Mouse (Mus musculus) lung, adult 2 months (tissue): ENCODE data around the gene Traf1. TPM values are rescaled to one million over a fixed set of nuclear protein-coding genes. Genes with fewer than 3 reads are reported as not detected.
A peak's percentile ranks its signal among the peaks of the same experiment; 100 is the strongest.

ENCODE experiments used
- DNase-seq: peaks from one replicate; pipeline ENCODE4 v3.0.0; 2022
- H3K4me1 ChIP-seq: fragments of 200-500 bp; 2 replicates; pipeline ENCODE4 v1.6.1; 2011; ENCODE audit warnings: low read length; ENCODE audit not compliant: control insufficient read depth, insufficient read depth
- H3K4me3 ChIP-seq: fragments of 200-500 bp; replicated peaks from 2 replicates; pipeline ENCODE3; 2011; ENCODE audit warnings: low read depth, mild to moderate bottlenecking, control low read depth, low read length; ENCODE audit errors: extremely low read depth
- CTCF ChIP-seq: fragments of 200-500 bp; IDR thresholded peaks from 2 replicates; pipeline ENCODE4 v1.5.1; 2011; ENCODE audit warnings: mild to moderate bottlenecking, low read length, control low read depth; ENCODE audit not compliant: insufficient read depth
- POLR2A ChIP-seq: fragments of 200-500 bp; IDR thresholded peaks from 2 replicates; pipeline ENCODE4 v1.6.1; 2011; ENCODE audit warnings: low read depth, mild to moderate bottlenecking, control low read depth, low read length, borderline replicate concordance; ENCODE audit errors: extremely low read depth
- WGBS: fragments of 180-500 bp; shearing (Covaris S2); methylation state at CpG from one replicate; pipeline ENCODE4 v1.1.7; 2018; 5-methylcytosine and 5-hydroxymethylcytosine counted together
- polyA plus RNA-seq: library from polyadenylated mRNA; depleted of rRNA; stranded (reverse); fragments of >200 nt; gene quantifications from 2 replicates; pipeline ENCODE4 v1.2.3, GENCODE M21; 2012

The Traf1 gene
- polyA plus RNA-seq, 1 experiment, result 59.6 TPM

GRCm38 (mm10) chr2:34960966-34961365, 606 bp downstream of the Traf1 start:
- Histone ChIP-seq H3K4me3 (peak overlapping the region; percentile 68), H3K4me1 (no peaks in the 10 kb centered on the region; the same call in 1 of the 2 replicates)
- TF ChIP-seq CTCF (no peak), POLR2A (no peak)
- DNase-seq, result no peak
- WGBS, result 52% methylated on average over 6 of the region's 6 CpGs

DNA sequence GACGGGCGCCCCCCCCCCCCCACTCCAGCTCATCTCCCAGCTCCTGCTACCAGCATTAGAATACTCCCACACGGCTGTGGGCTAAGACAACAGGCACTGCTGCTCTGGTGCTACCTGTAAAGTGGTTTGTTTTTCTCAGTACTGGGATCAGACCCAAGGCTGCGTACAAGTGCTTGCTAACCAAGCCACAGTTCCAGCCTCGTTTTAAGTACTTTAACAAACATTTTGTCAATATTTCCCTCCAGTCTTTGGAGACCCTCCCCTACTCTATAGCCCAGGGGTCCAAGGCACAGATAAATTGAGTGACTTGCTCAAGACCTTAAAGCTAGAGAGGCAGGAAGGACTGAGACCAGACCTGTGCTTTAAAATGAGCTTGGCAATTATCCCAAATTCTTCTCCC, 1.1 kb downstream of the Traf1 start:
- WGBS, result 61% methylated on average over 5 of the region's 5 CpGs
- TF ChIP-seq POLR2A (no peak), CTCF (no peak)
- Histone ChIP-seq H3K4me1 (no peaks in the 10 kb centered on the region; the same call in 1 of the 2 replicates), H3K4me3 (peak overlapping the region; percentile 20)
- DNase-seq, result peak; percentile 42

GRCm38 (mm10) chr2:34958582-34958981, 3.0 kb downstream of the Traf1 start:
- no peak for DNase-seq
- H3K4me3 ChIP-seq, result no peak overlapping the region
- TF ChIP-seq POLR2A (no peak), CTCF (no peak)
- WGBS, result 81% methylated on average over 7 of the region's 7 CpGs
- H3K4me1 ChIP-seq, result no peaks in the 10 kb centered on the region; the same call in 1 of the 2 replicates

GRCm38 (mm10) chr2:34958036-34958435, 3.5 kb downstream of the Traf1 start:
- WGBS, result 53% methylated on average over 7 of the region's 7 CpGs
- DNase-seq, result no peak
- no peaks in the 10 kb centered on the region; the same call in 1 of the 2 replicates for H3K4me1 ChIP-seq
- no peak overlapping the region for H3K4me3 ChIP-seq
- no peak for TF ChIP-seq CTCF
- no peak for TF ChIP-seq POLR2A

- H3K4me1 ChIP-seq, result no peaks in the 10 kb centered on the region; the same call in 1 of the 2 replicates
- TF ChIP-seq POLR2A (no peak), CTCF (no peak)
- WGBS, result 76% methylated on average over 1 of the region's 1 CpGs
- H3K4me3 ChIP-seq, result no peak overlapping the region
- no peak for DNase-seq
Observed at GRCm38 (mm10) chr2:34957405-34957804, 4.2 kb downstream of the Traf1 start.

DNA sequence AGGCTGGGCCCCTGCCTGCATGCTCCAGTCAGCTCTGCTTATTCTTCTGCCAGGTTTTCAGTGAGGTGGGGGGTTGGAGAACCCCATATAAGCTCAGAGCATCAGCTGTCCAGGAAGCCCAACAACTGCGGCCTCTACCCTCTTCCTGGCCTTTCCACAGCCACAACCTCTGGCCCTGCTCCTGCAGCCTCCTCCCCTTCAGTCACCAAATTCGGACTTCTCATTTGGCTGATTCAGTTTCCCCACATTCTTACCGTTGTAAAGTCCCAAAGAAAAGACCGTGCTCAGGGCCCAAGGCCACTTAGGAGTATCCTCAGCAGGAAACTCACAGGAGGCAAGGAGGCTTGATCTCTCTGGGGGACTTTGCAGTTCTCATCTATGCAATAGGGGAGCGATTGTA, 4.6 kb downstream of the Traf1 start:
- H3K4me3 ChIP-seq, result no peak overlapping the region
- WGBS, result 63% methylated on average over 5 of the region's 5 CpGs
- TF ChIP-seq POLR2A (no peak), CTCF (no peak)
- DNase-seq, result no peak
- no peaks in the 10 kb centered on the region; the same call in 1 of the 2 replicates for H3K4me1 ChIP-seq

DNA sequence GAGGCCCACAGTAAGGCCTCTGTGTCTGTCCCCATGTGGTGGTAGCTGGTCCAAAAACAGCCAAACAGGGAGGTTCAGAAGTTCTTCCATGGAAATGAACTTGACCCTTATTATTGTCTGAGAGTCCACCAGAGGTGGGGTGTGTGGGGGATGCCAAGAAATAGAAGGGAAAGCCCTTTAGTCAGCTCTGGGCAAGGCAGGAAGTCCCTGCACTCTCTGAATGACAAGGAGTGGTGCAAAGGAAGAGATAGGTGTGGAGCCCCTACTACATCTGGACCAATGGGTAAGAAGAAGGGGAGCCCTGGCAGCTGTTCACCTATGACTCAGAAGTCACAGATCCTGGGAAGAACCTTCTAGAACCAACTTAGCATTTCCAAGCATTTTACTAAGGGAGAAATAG, 7.2 kb downstream of the Traf1 start:
- no peak overlapping the region for H3K4me3 ChIP-seq
- no peak for DNase-seq
- no peak for TF ChIP-seq CTCF
- H3K4me1 ChIP-seq, result no peaks in the 10 kb centered on the region; the same call in 1 of the 2 replicates

DNA sequence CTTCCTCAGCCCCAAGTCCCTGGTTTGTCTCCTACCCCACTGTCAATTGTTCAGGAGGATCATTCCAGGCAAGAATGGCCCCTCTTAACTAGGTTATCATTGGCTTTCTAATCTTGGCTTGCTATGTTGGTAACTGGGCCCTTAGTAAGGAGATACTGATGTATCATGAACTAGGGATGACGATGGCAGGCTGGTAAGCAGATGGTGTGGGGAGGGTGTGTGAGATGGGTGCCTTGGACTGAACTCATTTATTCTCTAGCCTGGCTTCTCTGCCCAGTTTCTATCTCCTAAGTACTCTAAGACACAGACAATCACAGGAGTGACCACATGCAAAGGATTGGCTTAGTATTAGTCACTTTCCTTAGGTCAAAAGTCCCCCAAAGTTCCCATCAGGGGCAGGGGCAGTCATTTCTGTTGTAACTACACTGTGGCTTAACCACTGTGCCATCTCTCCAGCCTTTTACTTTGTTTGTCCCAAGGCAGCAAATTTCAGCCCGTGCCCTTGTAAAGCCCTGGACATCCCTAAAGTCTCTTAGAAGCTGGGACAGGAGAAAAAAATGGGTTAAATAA, 7.9 kb downstream of the Traf1 start:
- H3K4me1 ChIP-seq, result no peaks in the 10 kb centered on the region
- no peak for TF ChIP-seq CTCF
- TF ChIP-seq POLR2A, result no peak
- WGBS, result 81% methylated on average over 2 of the region's 2 CpGs
- H3K4me3 ChIP-seq, result no peak overlapping the region
- DNase-seq, result no peak

DNA sequence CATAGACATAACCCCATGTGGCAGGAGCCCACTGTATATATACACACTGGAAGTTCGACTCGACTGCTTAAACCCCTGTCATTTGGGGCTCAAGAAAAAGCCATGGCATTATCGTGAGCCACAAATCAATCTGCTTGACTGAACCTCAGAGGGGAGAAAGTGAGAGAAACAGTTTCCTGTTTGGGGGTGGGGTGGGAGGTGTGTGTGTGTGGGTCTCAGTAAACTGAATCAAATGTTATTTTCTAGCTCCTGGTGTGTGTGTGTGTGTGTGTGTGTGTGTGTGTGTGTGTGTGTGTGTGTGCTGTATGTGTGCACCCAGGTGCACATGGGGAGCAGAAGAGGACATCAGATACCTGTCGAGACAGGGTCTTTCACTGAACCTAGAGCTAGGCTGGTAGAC, 8.6 kb downstream of the Traf1 start:
- DNase-seq, result no peak
- H3K4me1 ChIP-seq, result no peaks in the 10 kb centered on the region
- 61% methylated on average over 4 of the region's 4 CpGs for WGBS
- no peak overlapping the region for H3K4me3 ChIP-seq
- TF ChIP-seq CTCF, result no peak
- TF ChIP-seq POLR2A, result no peak

DNA sequence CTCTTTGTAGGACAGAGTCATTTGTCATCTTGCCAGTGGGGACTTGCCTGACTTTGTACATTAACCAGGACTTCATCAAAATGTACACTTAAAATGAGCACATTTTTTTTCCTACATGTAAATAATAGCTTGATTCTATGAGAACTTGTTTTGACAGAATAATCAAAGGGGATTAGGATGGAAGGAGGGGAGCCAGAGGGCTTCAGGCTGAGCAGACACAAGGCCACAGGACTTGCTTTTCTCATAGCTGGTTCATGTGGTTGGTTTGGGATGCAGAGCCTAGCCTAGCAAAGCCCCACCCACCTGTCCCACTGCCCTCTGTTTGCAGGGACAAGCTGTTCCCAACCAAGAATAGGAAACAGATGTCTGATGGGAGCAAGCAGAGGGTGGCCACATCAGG, 10.1 kb downstream of the Traf1 start:
- H3K4me1 ChIP-seq, result no peaks in the 10 kb centered on the region
- no peak overlapping the region for H3K4me3 ChIP-seq
- DNase-seq, result no peak
- TF ChIP-seq CTCF (no peak), POLR2A (no peak)
